Mouse (Mus musculus) layer of hippocampus, adult 18-20 months (tissue): ENCODE measurements around the gene Aup1. TPM values are rescaled to one million over a fixed set of nuclear protein-coding genes. Genes with fewer than 3 reads are reported as not detected.

Experiments used
- DNase-seq, 2 experiments: peaks; one replicate each; pipeline ENCODE4 v3.0.0; 2022; ENCODE audit warnings: low spot score in 2 of 2
- total RNA-seq, 2 experiments: library from RNA; stranded (reverse); gene quantifications; 2 replicates each; pipeline ENCODE4 v1.2.3; 2021

Aup1 gene
- total RNA-seq, 2 experiments from 2014 or later: 125 to 137 TPM

DNA sequence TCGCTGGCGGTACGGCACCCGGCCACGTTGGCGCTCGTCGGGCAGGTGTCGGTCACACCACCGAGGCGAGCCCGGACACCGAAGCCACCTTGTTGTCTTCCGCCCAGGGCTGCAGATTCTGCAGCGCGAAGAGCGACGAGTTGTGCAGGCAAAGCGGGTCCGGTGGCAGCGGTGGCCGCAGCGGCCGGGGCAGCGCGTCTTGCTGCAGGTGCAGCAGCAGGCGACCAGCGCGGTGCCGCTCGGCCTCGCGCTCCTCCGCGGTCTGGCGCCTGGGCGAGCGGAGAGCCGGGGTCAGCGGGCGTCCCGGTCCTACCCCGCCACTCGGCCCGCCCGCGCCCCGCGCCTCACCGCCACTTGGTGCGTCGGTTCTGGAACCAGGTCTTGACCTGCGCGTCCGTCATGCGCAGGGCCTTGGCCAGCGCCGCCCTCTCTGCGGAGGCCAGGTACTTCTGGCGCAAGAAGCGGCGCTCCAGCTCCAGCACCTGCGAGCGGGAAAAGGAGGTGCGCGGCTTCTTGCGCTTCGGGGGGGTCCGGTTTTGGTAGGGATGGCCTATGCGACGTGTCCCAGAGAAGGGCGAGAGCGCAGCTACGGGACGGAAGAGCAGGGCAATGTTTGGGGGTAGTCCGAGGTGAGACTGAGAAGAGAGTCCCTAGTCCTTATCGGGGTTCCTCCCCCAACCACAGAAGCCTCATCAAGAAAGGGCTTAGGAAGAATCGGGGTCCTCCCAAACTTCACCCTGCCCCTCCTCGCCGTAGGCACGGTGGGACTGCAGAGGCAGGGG, 14.6 kb downstream of the Aup1 start:
- no peak for DNase-seq

- no peak for DNase-seq
These were observed 15.3 kb downstream of the Aup1 start for GRCm38 (mm10) chr6:83069488-83070246.

GRCm38 (mm10) chr6:83070247-83070310, 15.8 kb downstream of the Aup1 start, which contains the start of gene Tlx2:
Gene Tlx2 (minus strand): TSS chr6:83070293.
- no peak for DNase-seq

- peak in 1 of 2 experiments; percentile 25 for DNase-seq
These were observed 16.2 kb downstream of the Aup1 start for GRCm38 (mm10) chr6:83070311-83071219.

- no peak for DNase-seq
These were observed 16.9 kb downstream of the Aup1 start for GRCm38 (mm10) chr6:83071220-83071619.

- DNase-seq: no peak
These were observed 20.7 kb downstream of the Aup1 start for GRCm38 (mm10) chr6:83074979-83075378.

DNA sequence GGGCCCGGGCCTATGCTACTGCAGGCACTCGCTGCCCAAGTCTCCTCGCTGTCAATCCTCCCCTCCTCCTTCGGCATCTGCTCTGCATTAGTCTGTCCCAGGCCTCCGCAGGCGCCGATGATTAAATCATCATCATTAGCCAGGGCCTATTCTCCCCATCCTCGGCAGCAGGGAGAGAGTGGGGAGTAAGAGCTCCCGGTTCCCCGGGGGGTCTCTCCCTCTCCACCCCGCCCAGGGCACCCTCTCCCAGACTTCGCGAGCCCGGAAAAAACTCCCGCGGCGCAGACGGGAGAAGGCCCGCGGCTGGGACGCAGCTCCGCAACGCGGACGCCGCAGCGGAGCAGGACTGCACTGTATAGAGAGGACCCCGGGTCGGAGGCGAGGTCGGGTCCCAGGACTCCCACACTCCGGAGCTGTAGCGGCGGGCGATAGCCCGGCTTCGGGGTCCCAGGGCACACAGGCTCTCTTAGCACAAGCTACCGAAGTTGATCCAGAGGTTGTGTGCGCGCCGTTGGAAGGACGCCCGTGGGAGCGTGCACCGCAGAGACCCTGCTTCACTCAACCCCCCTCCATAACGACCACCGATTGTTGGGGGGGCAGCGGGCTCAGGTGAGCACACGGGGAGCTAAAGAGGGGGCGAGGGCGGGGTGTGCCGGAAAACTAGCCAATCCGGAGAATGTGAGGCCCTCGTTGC, 23.5 kb downstream of the Aup1 start, which contains the start of gene Pcgf1:
TSS of gene Pcgf1 (plus strand) at position 240 of the 694 bp plus-strand sequence.
- peak; percentile 45 to 60 for DNase-seq

DNA sequence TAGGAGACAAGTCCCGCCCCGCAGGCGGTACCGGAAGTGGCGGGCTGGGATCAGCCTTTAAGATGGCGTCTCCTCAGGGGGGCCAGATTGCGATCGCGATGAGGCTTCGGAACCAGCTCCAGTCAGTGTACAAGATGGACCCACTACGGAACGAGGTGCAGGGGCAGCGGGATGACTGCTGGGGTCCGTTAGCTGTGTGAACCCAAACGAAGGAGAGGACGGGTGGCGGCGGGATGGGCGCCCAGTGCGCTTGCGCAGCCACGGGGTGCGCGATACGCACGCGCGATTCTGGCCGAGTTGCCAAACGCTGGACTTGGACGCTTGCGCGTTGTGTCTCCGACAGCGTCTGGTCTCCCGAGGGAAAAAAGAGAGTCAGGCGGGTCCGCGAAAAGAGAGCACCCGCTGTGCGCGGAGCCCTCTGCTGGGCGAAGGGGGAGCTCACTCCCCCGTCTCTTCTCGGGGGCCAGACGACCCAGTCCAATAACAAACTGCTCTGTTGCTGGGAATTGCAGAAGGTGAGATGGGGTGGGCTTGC, 24.1 kb downstream of the Aup1 start:
- peak; percentile 97 to 99 for DNase-seq

GRCm38 (mm10) chr6:83080210-83080609, 25.9 kb downstream of the Aup1 start:
- DNase-seq: no peak

- DNase-seq: no peak
These were observed 29.2 kb downstream of the Aup1 start for GRCm38 (mm10) chr6:83083497-83083896.

DNA sequence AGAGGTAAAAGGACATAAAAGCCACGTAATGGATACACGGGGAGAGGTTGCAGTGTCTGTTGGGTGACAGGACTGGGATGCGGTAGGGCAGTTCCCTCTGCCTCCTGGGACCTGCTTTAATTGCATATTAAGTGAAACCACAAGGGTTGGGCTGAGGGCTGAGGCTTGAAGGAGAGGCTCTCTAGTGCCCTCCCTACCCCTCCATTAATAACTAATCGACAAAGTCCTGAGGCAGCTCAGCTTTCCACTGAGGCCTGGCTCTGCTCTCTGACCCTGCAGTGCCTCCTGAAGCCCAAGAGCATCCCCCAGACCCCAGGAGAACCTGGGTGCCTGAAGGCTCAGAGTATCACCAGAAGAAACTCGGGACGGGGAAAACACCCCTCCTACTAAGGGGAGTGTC, 30.2 kb downstream of the Aup1 start:
- DNase-seq: no peak

DNA sequence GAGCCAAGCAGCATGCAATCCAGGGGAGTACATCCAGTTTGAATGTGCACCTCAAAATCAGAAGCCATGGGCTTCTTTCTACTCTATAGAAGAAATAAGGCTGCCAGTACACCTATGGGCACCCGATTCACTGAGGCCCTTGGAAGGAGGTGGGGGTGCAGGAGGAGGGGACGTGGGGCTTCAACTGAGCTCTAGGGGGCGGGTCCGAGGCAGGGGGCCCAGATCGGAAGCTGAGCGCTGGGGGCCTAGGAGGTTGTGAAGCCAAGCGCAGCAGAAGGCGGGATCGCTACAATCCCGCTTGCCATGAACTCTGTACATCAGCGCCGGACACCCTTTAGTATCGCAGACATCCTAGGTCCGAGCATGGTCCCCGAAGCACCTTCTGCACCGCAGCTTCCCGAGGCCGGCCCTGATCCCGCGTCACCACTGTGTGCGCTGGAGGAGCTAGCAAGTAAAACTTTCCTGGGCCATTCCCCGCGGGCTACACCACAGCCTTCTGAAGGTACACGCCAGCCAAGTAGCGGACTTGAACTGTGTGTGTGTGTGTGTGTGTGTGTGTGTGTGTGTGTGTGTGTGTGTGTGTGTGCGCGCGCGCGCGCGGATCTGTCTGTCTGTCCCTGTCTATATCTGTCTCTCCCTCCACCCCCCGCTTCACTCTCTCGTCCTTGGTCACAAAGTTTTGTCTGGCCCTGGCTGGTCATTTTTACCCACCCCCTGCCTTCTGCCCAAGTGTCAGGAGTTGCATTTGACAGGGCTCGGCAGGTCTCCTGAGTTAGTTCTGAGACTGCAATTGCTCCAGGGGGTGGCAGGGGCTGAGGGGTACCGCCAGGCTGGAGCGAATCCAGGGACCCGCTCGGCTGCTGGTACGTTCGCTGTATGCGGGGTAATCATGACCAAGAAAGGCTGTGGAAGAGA, 32.1 kb downstream of the Aup1 start, which contains the start of gene Lbx2:
TSS of gene Lbx2 (plus strand) at position 247 of the 915 bp plus-strand sequence.
- no peak for DNase-seq

DNA sequence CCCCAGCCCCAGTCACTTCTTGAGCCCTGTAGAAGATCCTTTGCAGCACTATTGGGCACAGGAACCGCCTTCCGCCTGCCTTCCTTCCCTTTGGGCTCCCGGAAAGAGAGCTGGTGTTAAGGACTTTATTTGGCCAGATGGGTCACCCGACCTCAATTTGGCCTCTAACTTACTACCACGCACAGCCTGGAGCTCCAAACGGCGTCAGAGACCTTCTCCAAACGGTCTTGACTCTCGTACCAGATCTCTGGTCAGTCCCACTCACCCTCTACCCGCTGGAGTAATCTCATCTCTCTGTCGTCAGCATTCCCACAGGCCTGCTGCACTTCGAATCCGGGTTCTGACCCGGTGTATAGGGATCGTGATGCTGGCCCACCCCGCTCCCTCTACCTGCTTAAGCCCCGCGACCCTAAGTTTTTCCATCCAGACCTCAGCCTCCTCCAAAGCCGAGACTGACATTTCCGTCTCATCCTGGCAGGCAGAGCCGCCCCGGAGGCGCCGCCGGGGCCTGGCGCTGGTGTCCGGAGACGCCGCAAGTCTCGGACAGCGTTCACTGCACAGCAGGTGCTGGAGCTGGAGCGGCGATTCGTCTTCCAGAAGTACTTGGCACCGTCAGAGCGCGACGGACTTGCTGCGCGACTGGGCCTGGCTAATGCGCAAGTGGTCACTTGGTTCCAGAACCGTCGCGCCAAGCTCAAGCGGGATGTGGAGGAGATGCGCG, 33.0 kb downstream of the Aup1 start:
- DNase-seq: no peak

GRCm38 (mm10) chr6:83087926-83088260, 33.6 kb downstream of the Aup1 start:
- no peak for DNase-seq

- no peak for DNase-seq
These were observed 38.3 kb downstream of the Aup1 start for GRCm38 (mm10) chr6:83092416-83093127.

DNA sequence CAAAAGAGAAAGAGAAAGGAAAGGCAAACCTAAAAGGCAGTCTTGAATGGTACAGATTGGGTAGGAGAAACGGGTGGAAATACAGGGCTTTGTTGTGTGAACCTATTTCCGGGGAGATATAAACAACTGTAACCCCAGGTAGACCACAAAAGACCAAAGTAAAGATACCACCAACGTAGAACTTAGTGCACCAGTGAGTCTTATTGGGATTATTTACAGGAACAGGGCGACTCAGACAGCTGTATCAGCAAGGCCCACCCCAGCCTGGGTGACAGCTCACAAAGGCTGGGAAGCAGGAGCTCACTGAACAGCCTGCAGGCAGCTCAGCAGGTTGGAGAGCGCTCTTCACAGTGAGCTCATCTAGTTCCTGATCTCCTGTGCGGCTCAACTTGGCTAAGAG, 41.6 kb downstream of the Aup1 start:
- DNase-seq: no peak

- no peak for DNase-seq
These were observed 44.1 kb downstream of the Aup1 start for GRCm38 (mm10) chr6:83098411-83098810.

GRCm38 (mm10) chr6:83101316-83101687, 47.0 kb downstream of the Aup1 start, which contains the start of the genes Ccdc142 and Gm42688:
Gene Ccdc142 (plus strand): TSS chr6:83101601.
Gene Gm42688 (plus strand): TSS chr6:83101617.
- peak; percentile 87 to 95 for DNase-seq
